Mouse (Mus musculus): ENCODE results near the gene Trp63. TPM values are rescaled to one million over a fixed set of nuclear protein-coding genes. Genes with fewer than 3 reads are reported as not detected.

Trp63 gene
- polyA plus RNA-seq, 1 experiment from 2014 or later, result 0.21 TPM

- Histone ChIP-seq H3K4me1 (ENCODE audit: control insufficient read depth, insufficient read depth, low read length) (no peaks in the 10 kb centered on the region), H3K27me3 (ENCODE audit: control insufficient read depth, insufficient read depth, low read length) (no peaks in the 10 kb centered on the region), H3K4me2 (ENCODE audit: low read length) (no peak overlapping the region), H3K27ac (replicated peaks; ENCODE audit: low read depth, low read length) (no peak overlapping the region), H3K36me3 (ENCODE audit: control insufficient read depth, insufficient read depth, low read length) (no peaks in the 10 kb centered on the region), H3K4me3 (replicated peaks; ENCODE audit: low read depth, low read length) (no peak overlapping the region), H3K9me3 (ENCODE audit: control insufficient read depth, low read length) (no peaks in the 10 kb centered on the region), H3K9ac (replicated peaks; ENCODE audit: low read length) (no peak overlapping the region)
- WGBS, result 46% methylated on average over 5 of the region's 5 CpGs
- ATAC-seq (ENCODE audit: low FRiP score, low TSS enrichment) (0 out of 2 replicates have a peak, but pooled peaks have one; percentile 60), DNase-seq (peak; percentile 45)
Observed at GRCm38 (mm10) chr16:25792640-25793266, 109.2 kb downstream of the Trp63 start.

- no peaks in the 10 kb centered on the region for H3K27me3 ChIP-seq (ENCODE audit: control insufficient read depth, insufficient read depth, low read length)
- H3K36me3 ChIP-seq (ENCODE audit: control insufficient read depth, insufficient read depth, low read length), result no peaks in the 10 kb centered on the region
- no peak for DNase-seq
- 82% methylated on average over 4 of the region's 4 CpGs for WGBS
- H3K4me1 ChIP-seq (ENCODE audit: control insufficient read depth, insufficient read depth, low read length), result no peaks in the 10 kb centered on the region
- H3K9me3 ChIP-seq (ENCODE audit: control insufficient read depth, low read length), result no peaks in the 10 kb centered on the region
- H3K27ac ChIP-seq (replicated peaks; ENCODE audit: low read depth, low read length), result no peak overlapping the region
- no peak for ATAC-seq (ENCODE audit: low FRiP score, low TSS enrichment)
- H3K4me3 ChIP-seq (replicated peaks; ENCODE audit: low read depth, low read length), result no peak overlapping the region
- H3K9ac ChIP-seq (replicated peaks; ENCODE audit: low read length), result no peak overlapping the region
- no peak overlapping the region for H3K4me2 ChIP-seq (ENCODE audit: low read length)
Observed at GRCm38 (mm10) chr16:25797732-25798294, 114.2 kb downstream of the Trp63 start.

GRCm38 (mm10) chr16:25799618-25800017 lies 116.1 kb downstream of the Trp63 start:
- Histone ChIP-seq H3K36me3 (ENCODE audit: control insufficient read depth, insufficient read depth, low read length) (no peaks in the 10 kb centered on the region), H3K9me3 (ENCODE audit: control insufficient read depth, low read length) (no peaks in the 10 kb centered on the region), H3K27me3 (ENCODE audit: control insufficient read depth, insufficient read depth, low read length) (no peaks in the 10 kb centered on the region), H3K4me3 (replicated peaks; ENCODE audit: low read depth, low read length) (no peak overlapping the region), H3K4me1 (ENCODE audit: control insufficient read depth, insufficient read depth, low read length) (no peaks in the 10 kb centered on the region), H3K9ac (replicated peaks; ENCODE audit: low read length) (no peak overlapping the region), H3K4me2 (ENCODE audit: low read length) (no peak overlapping the region), H3K27ac (replicated peaks; ENCODE audit: low read depth, low read length) (no peak overlapping the region)
- DNase-seq (no peak), ATAC-seq (ENCODE audit: low FRiP score, low TSS enrichment) (no peak)

GRCm38 (mm10) chr16:25804955-25805354 lies 121.4 kb downstream of the Trp63 start:
- Histone ChIP-seq H3K9ac (replicated peaks; ENCODE audit: low read length) (no peak overlapping the region), H3K9me3 (ENCODE audit: control insufficient read depth, low read length) (no peaks in the 10 kb centered on the region), H3K27me3 (ENCODE audit: control insufficient read depth, insufficient read depth, low read length) (no peaks in the 10 kb centered on the region), H3K27ac (replicated peaks; ENCODE audit: low read depth, low read length) (no peak overlapping the region), H3K4me2 (ENCODE audit: low read length) (no peak overlapping the region), H3K4me1 (ENCODE audit: control insufficient read depth, insufficient read depth, low read length) (no peaks in the 10 kb centered on the region), H3K4me3 (replicated peaks; ENCODE audit: low read depth, low read length) (no peak overlapping the region), H3K36me3 (ENCODE audit: control insufficient read depth, insufficient read depth, low read length) (no peaks in the 10 kb centered on the region)
- no peak for ATAC-seq (ENCODE audit: low FRiP score, low TSS enrichment)
- DNase-seq, result no peak
- 69% methylated on average over 3 of the region's 3 CpGs for WGBS

GRCm38 (mm10) chr16:25807116-25807515 lies 123.6 kb downstream of the Trp63 start:
- Histone ChIP-seq H3K4me2 (ENCODE audit: low read length) (no peak overlapping the region), H3K4me3 (replicated peaks; ENCODE audit: low read depth, low read length) (no peak overlapping the region), H3K9ac (replicated peaks; ENCODE audit: low read length) (no peak overlapping the region), H3K27me3 (ENCODE audit: control insufficient read depth, insufficient read depth, low read length) (no peaks in the 10 kb centered on the region), H3K9me3 (ENCODE audit: control insufficient read depth, low read length) (no peaks in the 10 kb centered on the region), H3K27ac (replicated peaks; ENCODE audit: low read depth, low read length) (no peak overlapping the region), H3K36me3 (ENCODE audit: control insufficient read depth, insufficient read depth, low read length) (no peaks in the 10 kb centered on the region), H3K4me1 (ENCODE audit: control insufficient read depth, insufficient read depth, low read length) (no peaks in the 10 kb centered on the region)
- no peak for ATAC-seq (ENCODE audit: low FRiP score, low TSS enrichment)
- DNase-seq, result no peak

GRCm38 (mm10) chr16:25817753-25818624 lies 134.4 kb downstream of the Trp63 start:
- Histone ChIP-seq H3K4me1 (ENCODE audit: control insufficient read depth, insufficient read depth, low read length) (no peaks in the 10 kb centered on the region), H3K27me3 (ENCODE audit: control insufficient read depth, insufficient read depth, low read length) (no peaks in the 10 kb centered on the region), H3K27ac (replicated peaks; ENCODE audit: low read depth, low read length) (no peak overlapping the region), H3K36me3 (ENCODE audit: control insufficient read depth, insufficient read depth, low read length) (no peaks in the 10 kb centered on the region), H3K4me3 (replicated peaks; ENCODE audit: low read depth, low read length) (no peak overlapping the region), H3K9me3 (ENCODE audit: control insufficient read depth, low read length) (no peaks in the 10 kb centered on the region), H3K9ac (replicated peaks; ENCODE audit: low read length) (no peak overlapping the region), H3K4me2 (ENCODE audit: low read length) (no peak overlapping the region)
- no peak for DNase-seq
- WGBS, result 20% methylated on average over 10 of the region's 10 CpGs
- no peak for ATAC-seq (ENCODE audit: low FRiP score, low TSS enrichment)

GRCm38 (mm10) chr16:25826016-25826415 lies 142.5 kb downstream of the Trp63 start:
- Histone ChIP-seq H3K36me3 (ENCODE audit: control insufficient read depth, insufficient read depth, low read length) (no peaks in the 10 kb centered on the region), H3K9ac (replicated peaks; ENCODE audit: low read length) (no peak overlapping the region), H3K4me2 (ENCODE audit: low read length) (no peak overlapping the region), H3K27me3 (ENCODE audit: control insufficient read depth, insufficient read depth, low read length) (no peaks in the 10 kb centered on the region), H3K27ac (replicated peaks; ENCODE audit: low read depth, low read length) (no peak overlapping the region), H3K4me3 (replicated peaks; ENCODE audit: low read depth, low read length) (no peak overlapping the region), H3K9me3 (ENCODE audit: control insufficient read depth, low read length) (no peaks in the 10 kb centered on the region), H3K4me1 (ENCODE audit: control insufficient read depth, insufficient read depth, low read length) (no peaks in the 10 kb centered on the region)
- ATAC-seq (ENCODE audit: low FRiP score, low TSS enrichment), result no peak
- 62% methylated on average over 7 of the region's 7 CpGs for WGBS
- DNase-seq, result no peak

- no peak overlapping the region for H3K9ac ChIP-seq (replicated peaks; ENCODE audit: low read length)
- no peak for ATAC-seq (ENCODE audit: low FRiP score, low TSS enrichment)
- H3K27me3 ChIP-seq (ENCODE audit: control insufficient read depth, insufficient read depth, low read length), result no peaks in the 10 kb centered on the region
- DNase-seq, result no peak
- 89% methylated on average over 4 of the region's 4 CpGs for WGBS
- no peak overlapping the region for H3K27ac ChIP-seq (replicated peaks; ENCODE audit: low read depth, low read length)
- H3K9me3 ChIP-seq (ENCODE audit: control insufficient read depth, low read length), result no peaks in the 10 kb centered on the region
- no peaks in the 10 kb centered on the region for H3K36me3 ChIP-seq (ENCODE audit: control insufficient read depth, insufficient read depth, low read length)
- H3K4me3 ChIP-seq (replicated peaks; ENCODE audit: low read depth, low read length), result no peak overlapping the region
- H3K4me2 ChIP-seq (ENCODE audit: low read length), result no peak overlapping the region
- no peaks in the 10 kb centered on the region for H3K4me1 ChIP-seq (ENCODE audit: control insufficient read depth, insufficient read depth, low read length)
Observed at GRCm38 (mm10) chr16:25832576-25832975, 149.0 kb downstream of the Trp63 start.
